Mouse (Mus musculus) left cerebral cortex, postnatal 4 days (tissue): ENCODE data around the gene Slc16a13. TPM values are rescaled to one million over a fixed set of nuclear protein-coding genes. Genes with fewer than 3 reads are reported as not detected.

Source experiments
- DNase-seq: peaks from one replicate; pipeline ENCODE4 v3.0.0-alpha.2; 2022
- intact Hi-C: fragments of 180-260 bp; cut with DNase I; formaldehyde crosslinking; loops from one replicate; pipeline ENCODE4 v1.15.1; 2025
- total RNA-seq, 2 experiments: library from RNA; stranded (reverse); gene quantifications; 2 replicates each; pipeline ENCODE4 v1.2.3; 2021

The Slc16a13 gene
- total RNA-seq, 2 experiments from 2014 or later, result 14.8 to 15.2 TPM

DNA sequence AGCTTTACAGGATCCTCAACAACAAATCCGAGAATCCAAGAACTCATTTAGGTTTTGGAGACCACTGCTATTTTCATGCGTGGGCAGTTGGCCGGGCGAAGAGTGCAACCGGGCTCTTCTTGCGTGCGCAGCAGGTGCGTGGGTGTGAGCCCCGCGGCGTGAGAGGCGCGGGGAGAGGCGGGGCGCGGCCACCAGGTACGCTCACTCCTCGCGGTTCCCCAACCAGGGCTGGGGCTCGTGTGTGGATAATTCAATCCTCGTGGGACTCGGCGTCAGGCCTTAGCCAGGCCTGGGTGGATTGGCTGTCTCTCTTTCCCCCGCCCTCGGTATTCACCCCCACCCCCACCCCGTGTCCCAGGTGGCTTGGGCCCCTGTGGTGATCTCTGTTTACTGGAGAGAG, 7.1 kb downstream of the Slc16a13 start:
- intact Hi-C loops, result loop anchor here (5.0 kb wide), 3 partner anchors 141 to 281 kb away; no protein-coding TSS in a partner anchor
- no peak for DNase-seq

DNA sequence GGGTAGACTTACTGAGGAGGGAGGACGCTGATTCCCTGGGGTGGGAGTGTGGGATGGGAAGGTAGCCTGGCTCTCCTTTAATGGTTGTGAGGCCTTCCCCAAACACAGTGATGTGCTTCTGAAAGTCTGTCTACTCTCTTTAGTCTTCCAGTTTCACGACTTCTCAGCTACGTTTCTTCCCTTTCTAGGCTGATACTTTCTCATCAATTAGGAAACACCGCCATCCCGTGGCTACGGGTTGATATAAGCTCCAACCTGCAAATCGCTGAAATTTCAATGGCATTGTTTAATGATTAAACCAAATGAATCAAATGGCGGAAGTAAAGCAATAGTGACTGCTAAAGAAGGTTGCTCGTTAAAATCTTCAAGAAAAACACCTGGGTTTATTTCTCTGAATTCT, 8.0 kb downstream of the Slc16a13 start:
- DNase-seq, result peak; percentile 66
- intact Hi-C loops, result loop anchor here (5.0 kb wide), 3 partner anchors 141 to 281 kb away; no protein-coding TSS in a partner anchor

DNA sequence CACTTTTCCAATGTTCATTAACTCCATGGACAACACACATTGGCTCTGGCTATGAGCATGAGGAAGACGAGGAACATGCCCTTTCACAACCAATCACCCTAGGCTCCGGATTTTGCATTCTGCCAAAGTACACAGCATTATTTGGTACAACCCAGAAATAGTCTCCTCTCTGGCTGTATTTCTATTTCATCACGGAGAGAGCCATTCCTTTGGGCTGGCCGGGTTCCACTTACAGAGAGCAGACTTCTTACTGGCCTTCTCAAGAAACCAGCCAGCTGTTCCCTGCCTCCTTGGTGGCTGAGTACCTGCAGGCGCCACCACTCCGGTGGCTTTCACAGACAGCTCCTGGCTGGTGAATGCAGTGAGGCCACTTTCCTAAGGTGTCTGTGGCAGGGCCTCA, 8.4 kb downstream of the Slc16a13 start, which contains the start of gene Slc16a11:
Gene Slc16a11, plus strand, starts transcription at position 330 of the 400 bp plus-strand sequence.
- no peak for DNase-seq
- intact Hi-C loops, result loop anchor here (5.0 kb wide), 3 partner anchors 140 to 280 kb away; no protein-coding TSS in a partner anchor

DNA sequence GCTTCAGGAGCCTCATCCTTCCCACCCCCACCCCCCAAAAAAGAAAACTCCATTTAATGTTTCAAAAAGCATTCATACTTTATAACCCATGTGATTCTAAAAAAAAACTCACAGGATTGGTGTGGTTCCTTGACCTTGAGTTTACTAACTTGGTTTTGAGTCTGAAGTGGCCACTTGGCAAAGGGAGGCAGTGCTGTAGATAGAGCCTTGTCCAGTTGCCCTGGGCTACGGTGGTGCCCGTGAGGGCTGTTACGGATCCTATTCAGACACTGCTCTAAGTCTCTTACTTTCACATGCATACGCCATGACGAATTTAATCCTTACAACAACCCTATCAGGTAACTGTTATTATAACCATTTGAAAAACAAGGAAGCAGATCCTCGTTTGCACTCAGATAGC, 8.9 kb downstream of the Slc16a13 start:
- intact Hi-C loops, result loop anchor here (5.0 kb wide), 3 partner anchors 140 to 280 kb away; no protein-coding TSS in a partner anchor
- DNase-seq, result no peak

DNA sequence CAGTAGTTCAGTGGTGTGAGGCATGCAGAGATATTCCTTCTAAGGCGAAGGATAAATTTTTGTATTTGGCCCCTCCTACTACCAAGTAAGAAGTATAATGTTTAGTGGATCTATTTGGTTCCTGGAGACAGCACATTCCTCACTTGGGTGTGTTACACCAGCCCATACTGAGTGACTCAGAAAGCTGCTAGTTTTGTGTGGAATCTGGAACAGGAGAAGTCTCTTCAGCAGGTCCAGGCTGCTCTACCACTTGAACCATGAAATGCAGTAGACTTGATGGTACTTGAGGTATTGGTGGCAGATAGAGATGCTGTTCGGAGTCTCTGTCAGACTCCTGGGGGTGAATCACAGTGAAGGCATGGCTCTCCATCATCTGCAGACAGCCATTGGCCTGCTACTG, 10.2 kb downstream of the Slc16a13 start:
- DNase-seq, result no peak
- intact Hi-C loops, result loop anchor here (5.0 kb wide), 3 partner anchors 138 to 278 kb away; no protein-coding TSS in a partner anchor

DNA sequence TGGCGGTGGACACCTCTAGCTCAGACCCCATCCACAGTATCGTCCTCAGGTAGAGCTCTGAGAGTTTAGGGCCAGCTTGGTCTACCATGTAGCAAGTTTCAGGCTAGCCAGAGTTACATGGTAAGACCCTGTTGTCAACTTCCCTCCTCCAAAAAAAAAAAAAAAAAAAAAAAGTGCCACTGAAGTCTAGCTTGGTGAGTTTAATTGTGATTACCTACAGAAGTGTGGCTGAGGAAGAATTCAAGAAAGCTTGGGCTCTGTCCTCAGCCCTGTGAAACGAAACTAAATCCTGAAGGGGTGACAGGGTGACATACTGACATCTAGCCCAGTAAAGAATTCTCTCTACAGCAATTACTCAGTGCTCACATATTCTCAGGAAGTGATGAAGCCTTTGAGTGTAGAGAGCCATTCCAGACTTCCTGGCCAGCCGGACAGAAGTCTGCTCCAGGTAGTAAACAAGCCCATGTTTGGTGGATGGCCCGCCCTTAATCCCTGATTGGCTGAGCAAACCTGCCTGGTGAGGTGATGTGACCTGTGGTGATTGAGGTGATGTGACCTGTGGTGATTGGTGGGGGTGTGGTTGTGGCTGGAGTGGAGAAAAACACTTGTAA, 12.0 kb downstream of the Slc16a13 start:
- DNase-seq, result no peak
- intact Hi-C loops, result no loop called here

DNA sequence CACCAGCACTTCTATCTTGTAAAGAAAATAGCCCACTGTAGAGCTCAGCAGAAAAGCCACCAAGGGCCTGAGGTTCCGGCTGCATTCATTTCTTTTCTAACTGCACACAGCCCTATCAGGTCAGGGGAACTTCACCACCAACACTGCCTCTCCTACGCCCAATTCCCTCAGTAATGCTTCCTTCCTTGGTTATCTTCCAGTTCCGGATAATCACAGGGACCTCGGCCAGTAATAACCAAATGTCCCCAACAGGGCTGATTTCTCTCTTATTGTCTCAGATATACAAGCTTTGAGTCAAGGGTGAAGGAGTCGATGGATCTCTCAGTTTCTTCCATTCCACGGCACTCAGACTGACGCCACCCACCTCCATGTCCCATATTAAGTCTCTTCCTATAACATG, 13.6 kb downstream of the Slc16a13 start:
- no peak for DNase-seq
- intact Hi-C loops, result no loop called here

DNA sequence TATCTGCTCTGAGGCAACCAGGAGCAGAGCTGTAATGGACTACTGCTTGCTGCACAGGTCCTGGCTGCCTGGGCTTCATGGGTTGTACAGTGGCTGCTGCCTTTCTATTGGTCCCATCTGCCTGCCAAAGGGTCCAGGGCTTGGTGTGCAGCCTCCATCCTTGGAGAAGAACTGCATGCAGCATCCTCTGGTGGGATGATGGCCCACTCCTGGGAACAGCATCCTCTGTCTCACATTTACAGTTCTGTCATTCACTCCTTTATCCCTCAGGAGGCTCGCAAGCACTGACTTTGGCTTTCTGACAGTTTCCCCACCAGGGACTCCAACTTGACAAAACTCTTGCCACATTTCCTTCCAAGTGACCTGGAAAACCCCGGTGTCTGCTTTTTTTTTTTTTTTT, 14.1 kb downstream of the Slc16a13 start:
- intact Hi-C loops, result no loop called here
- no peak for DNase-seq

DNA sequence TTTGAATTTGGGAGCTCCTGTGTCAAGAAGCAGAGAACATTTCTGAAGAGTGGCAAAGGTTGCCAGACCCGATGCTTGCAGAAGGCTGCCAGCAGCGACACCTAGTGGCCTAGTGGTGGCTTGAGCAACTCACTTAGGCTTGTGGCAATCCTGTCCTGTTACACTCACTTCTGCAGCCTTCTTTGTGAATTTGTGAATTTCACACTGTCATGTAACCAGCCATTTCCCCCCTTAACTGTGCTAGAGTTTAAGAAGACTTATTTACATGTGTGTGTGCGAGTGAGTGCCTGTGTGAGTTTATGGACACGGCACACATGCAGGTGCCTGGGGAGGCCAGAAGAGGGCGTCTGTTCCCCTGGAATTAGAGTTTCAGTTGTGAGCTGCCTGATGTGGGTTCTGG, 19.2 kb downstream of the Slc16a13 start:
- intact Hi-C loops, result no loop called here
- DNase-seq, result peak; percentile 91

DNA sequence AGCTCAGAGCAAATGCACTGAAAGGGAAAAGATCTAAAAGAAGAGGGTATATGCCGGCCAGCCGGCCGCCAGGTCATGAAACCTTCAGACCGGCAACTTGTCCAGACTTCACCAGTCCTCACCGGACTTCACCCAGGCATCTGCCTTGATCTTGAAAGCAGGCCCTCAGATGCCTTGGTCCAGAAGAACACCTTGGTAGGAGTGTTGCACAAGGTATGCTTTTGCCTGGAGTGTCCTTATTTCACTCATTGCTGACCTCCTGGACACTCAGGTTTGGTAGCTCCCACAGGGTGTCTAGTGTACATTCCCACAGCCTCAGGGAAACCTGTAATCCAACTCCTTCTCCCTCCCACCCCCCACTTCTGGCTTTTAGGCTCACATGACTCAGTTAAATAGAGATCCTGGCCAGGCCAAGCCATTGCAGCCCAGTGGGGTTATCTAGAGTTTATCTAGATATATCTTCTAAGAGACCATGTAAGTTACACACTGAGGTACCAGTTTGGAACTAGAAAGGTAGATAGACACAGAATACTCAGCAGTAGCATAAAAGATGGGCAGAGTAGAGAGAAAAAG, 20.7 kb downstream of the Slc16a13 start:
- no peak for DNase-seq
- intact Hi-C loops, result no loop called here

DNA sequence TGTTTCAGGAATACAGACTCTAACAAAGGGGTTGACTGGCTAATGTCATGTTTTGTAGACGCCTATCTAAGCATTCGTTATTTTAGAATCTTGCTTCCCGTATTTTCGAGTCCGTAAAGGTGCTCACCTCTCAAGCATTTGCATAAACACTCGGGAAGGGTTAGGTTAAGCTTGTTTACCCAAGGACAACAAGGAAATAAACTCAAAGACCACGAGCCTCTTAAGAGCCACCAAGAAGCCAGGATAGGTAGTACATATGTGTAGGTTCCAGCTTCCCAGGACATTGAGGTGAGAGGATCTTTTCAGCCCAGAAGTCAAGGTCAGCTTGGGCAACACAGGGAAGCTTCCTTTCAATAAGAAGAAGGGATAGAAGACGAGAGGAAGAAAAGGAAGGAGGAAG, 21.8 kb downstream of the Slc16a13 start:
- intact Hi-C loops, result loop anchor here (5.0 kb wide), 1 partner anchor 127 kb away; no protein-coding TSS in a partner anchor
- no peak for DNase-seq

DNA sequence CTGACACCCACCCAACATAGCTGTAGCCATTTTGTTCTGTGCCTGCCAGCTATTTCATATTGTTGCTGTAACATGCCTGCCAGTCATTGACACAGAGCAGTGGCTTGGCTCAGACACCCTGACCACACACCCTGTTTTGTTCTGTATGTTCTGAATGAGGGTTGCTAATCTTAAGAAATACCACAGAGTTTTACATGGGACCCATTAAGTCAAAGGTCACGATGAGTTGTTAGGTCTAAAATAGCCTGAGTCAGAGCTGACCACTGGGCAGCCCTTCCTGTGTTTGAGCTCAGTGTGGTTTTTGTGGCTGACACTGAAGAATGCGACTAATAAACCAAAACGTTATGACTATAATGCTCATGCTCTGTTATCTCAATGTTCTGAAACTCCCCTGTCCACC, 22.5 kb downstream of the Slc16a13 start:
- DNase-seq, result no peak

DNA sequence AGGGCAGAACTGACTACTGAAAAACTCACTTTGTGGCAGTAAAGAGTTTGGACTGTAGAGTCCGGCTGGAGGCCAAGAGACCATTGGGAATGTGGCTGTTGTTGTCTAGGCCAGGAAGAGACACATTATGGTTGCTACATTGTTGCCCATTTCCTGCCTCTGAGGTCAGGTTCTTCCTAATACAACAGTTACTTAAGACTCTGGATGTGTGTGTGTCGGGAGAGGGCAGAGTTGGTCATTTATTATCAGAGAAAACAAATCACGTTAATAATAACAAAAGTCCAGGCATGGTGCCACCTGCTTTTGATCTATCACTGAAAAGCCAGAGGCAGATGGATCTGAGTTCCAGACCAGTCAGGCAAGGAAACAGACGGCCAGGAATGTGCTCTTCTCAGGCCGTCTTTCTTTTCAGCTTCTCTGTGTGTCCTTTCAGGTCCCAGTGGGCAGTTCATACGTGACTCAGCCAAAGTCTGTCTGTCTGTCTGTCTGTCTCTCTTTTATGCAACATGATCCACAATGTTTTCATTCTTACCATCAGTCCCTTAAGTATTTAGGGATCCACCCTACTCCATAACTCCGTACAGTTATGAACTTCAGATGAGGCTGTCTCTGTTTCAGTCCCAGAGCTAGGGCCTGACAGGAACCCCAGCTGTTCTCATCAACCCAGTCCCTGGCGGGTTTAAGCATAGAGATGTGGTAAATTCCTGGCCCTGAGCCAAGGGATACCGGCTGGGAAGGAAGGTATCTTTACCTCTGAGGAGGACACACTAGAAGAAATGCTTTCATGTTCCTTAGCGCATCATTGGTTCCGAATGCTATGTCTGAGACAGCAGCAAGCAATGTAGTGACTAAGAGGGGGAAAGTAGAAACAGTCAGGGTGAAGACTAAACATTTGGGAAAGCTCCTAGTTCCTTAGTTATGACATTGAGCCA, 27.2 kb downstream of the Slc16a13 start:
- intact Hi-C loops, result no loop called here

More for the DNA sequence above, 22.5 kb downstream of the Slc16a13 start:
- intact Hi-C loops, result loop anchor here (5.0 kb wide), 1 partner anchor 126 kb away; no protein-coding TSS in a partner anchor

DNA sequence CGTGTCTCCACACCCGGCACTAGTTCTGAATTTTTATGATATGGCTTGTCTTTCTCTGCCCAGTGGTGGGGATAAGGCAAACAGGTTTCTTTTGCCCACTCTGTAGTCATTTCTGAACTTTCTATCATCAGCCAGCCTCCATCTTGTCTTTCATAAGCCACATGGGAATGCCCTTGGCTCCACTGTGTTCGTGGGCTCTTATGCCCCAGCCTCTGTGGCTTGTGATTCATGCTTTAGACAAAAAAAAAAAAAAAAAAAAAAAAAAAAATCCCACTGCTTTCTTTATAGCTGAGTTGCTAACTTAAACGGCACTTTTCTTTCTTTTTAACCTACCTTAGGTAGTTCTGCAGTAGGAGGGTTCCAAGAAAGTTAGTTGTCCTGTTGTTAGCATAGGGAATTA, 28.7 kb downstream of the Slc16a13 start:
- DNase-seq, result no peak
- intact Hi-C loops, result no loop called here

More for the DNA sequence above, 27.2 kb downstream of the Slc16a13 start:
- DNase-seq, result no peak

DNA sequence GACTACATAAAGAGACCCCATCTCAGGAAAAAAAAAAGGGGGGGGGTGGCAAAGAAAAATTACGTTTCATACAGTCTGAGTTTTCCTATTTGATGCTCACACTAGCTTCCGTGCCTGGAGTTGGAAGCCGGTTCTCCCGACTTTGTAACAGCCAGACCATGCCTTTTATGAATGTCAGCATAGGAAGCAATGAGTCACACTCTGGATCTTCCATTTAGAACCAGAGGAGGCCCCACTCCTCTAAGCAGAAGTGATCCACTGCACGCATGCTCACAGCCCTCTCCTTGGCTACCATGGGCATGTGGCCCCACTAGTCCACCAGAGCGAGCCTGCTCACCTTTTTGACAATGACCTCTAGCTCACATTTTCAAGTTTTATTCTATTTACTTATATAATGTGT, 29.7 kb downstream of the Slc16a13 start:
- intact Hi-C loops, result no loop called here
- DNase-seq, result no peak

DNA sequence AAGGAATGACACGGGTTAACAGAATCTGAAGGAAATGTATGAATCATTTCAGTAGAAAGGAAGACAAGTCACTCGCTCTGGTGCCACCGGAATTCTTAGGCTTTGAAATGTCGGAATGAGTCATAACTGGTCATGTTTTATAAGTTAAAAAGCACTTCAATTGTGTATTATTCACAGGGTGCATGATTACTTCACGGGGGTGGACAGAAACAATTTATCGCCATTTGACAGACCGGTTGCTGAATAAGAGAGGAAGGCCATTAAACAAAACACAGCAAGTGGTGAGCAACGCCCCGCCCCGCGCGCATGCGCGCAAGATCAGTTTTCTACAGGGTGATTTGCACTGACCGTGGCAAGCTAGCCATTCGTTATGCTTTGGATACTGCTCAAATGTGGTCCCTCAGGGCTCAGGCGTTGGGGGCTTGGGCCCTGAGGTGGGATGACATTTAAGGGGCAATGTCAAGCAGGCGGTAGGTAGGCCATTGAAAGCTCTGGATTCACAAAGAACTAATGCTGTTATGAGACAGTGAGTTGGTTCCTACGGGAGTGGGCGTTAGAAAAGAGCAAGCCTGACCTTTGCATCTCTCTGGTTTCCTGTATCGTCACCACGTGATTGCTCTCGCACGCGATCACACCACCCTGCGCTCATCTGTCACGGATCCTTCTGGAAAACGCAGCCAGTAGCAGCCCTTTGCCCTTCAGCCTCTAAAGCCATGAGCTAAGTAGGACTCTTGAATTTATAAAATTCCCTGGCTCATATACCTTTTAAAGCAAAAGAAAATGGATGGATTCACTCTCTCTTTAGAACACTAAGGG, 31.3 kb downstream of the Slc16a13 start:
- intact Hi-C loops, result no loop called here
- DNase-seq, result no peak

DNA sequence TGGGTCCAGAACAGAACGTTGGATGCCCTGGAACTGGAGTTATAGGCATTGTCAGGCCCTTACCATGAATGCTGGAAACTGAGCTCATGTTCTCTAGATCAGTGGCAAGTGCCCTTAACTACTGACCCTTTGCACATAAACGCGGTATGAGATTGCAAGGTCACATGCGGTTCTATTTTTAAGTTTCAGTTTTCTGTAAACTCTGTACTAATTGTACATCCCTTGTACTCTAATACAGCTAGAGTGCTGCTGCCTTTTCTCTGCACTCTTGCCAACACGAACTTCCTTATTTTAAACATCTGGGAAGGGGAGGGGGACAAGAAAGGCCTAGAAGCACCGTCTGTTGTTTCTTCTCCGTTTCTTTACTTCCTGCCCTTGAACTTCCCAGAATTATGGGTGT, 35.7 kb downstream of the Slc16a13 start:
- intact Hi-C loops, result no loop called here
- DNase-seq, result no peak

DNA sequence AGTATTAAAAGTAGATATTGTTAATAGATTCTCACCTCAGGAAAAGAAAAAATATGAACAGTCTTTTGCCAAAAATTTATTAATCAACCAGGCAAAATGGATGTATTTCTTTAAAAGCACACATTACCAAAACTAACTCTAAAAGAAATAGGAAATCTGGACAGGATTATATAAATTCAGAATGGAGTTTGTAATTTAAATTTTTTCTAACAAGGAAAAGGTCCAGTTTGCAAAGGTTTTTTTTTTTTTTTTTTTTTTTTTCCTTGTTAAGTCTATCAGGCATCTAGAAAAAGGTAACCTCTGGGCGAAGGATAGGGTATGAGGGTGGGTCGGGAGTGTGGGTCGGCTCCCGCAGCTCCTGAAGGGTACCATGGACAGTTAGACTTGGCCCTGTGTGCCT, 40.4 kb downstream of the Slc16a13 start:
- DNase-seq, result no peak
- intact Hi-C loops, result loop anchor here (2.0 kb wide), 1 partner anchor 104 kb away; no protein-coding TSS in a partner anchor

DNA sequence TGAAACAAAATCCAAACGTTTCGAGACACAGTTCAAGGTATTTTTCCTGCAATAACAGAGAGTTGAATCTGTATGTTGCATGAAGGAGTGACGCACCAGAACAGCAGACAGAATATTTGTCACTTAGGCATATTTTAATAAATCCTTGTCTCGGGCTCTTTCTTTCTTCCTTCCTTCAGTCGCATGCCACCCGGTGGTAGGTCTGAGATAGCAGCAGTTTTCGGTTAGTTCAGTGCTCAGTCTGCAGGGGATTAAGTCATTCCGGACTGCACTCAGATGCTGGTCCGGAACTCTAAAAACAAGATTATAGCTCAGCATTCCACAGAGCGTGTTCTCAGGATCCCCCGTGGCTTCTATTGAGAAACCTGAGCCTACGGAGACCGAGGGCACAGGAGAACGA, 41.5 kb downstream of the Slc16a13 start:
- peak; percentile 34 for DNase-seq
- intact Hi-C loops, result no loop called here

DNA sequence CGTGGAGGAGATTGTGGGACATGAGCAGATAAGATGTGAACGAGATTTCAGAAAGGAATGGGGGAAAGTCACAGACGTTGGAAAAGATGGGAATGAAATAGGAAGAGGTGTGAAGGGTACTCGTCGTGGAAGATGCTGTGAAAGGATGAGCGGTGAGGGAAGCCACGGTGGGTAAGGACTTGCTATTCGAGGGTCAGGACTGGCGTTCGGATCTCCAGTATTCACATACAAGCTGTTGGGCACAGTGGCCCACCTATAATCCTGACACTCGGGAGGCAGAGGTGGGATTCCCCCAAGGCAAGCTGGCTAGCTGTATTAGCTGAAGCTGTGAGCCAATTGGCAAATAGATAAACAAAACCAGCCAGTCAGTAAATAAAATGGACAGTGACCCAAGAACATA, 42.1 kb downstream of the Slc16a13 start:
- intact Hi-C loops, result no loop called here
- DNase-seq, result no peak
